Comparison of ENCODE assay signal across 9 mouse cellular contexts in genomic region chr17:7443822-7444221, GRCm38 (mm10). TPM values are rescaled to one million over a fixed set of nuclear protein-coding genes. Genes with fewer than 3 reads are reported as not detected.
DNase-seq lines count a peak whose midpoint lies in the region; ATAC-seq lines count a peak whose summit lies in the region.
"Had no signal": no experiment of that assay in that cellular context is flagged by ENCODE, and none has a peak within 500 bp of the region (broad histone marks: within the 10 kb centered on the region; RNA-seq: fewer than 3 reads in every experiment).

No protein-coding gene starts in this region.

- 38% methylated on average over 1 of the region's 1 CpGs for WGBS in forebrain, embryonic 11.5 days
- WGBS in forebrain, embryonic 13.5 days = 52% methylated on average over 1 of the region's 1 CpGs

- no peaks in the 10 kb centered on the region for H3K36me3 ChIP-seq in forebrain, embryonic 11.5 days (ENCODE audit: control insufficient read depth, insufficient read depth, low read length)
- H3K36me3 ChIP-seq in forebrain, embryonic 13.5 days (ENCODE audit: poor library complexity, severe bottlenecking) = no peaks in the 10 kb centered on the region
- H3K36me3 ChIP-seq: limb, embryonic 15.5 days had no signal

- ATAC-seq in forebrain, embryonic 11.5 days (replicated peaks; ENCODE audit: low FRiP score) = no peak
- no peak for ATAC-seq in forebrain, embryonic 13.5 days

- H3K27ac ChIP-seq in forebrain, embryonic 11.5 days (ENCODE audit: low read depth, low read length) = no peak overlapping the region
- no peak overlapping the region for H3K27ac ChIP-seq in forebrain, embryonic 13.5 days
- H3K27ac ChIP-seq: limb, embryonic 15.5 days had no signal

- DNase-seq in forebrain, embryonic 11.5 days (ENCODE audit: low spot score) = peak; percentile 80
- peak; percentile 9 to 20 for DNase-seq in urinary bladder, adult 18-20 months (ENCODE audit: low spot score in 2 of 2)
- no peak for DNase-seq in urinary bladder, adult 2 months (ENCODE audit: low spot score)
- DNase-seq in fibroblast of lung, adult 2 months (ENCODE audit: low read depth) = peak; percentile 32
- peak; percentile 80 for DNase-seq in layer of hippocampus, postnatal 10 days (ENCODE audit: low spot score in 2 of 2)
- DNase-seq in naive thymus-derived CD4-positive, alpha-beta T cell, adult 2 months (ENCODE audit: low read depth) = peak; percentile 38
- peak; percentile 35 to 47 for DNase-seq in urinary bladder, postnatal 36 days (ENCODE audit: low spot score in 2 of 2)

- no peak overlapping the region for H3K4me2 ChIP-seq in forebrain, embryonic 11.5 days (ENCODE audit: low read depth, low read length, severe bottlenecking)
- no peak overlapping the region for H3K4me2 ChIP-seq in forebrain, embryonic 13.5 days
- H3K4me2 ChIP-seq: limb, embryonic 15.5 days had no signal

- no peaks in the 10 kb centered on the region; the same call in 1 of the 2 replicates for H3K9me3 ChIP-seq in forebrain, embryonic 11.5 days (ENCODE audit: control insufficient read depth, low read length)
- no peaks in the 10 kb centered on the region for H3K9me3 ChIP-seq in forebrain, embryonic 13.5 days (replicated peaks)
- H3K9me3 ChIP-seq: limb, embryonic 15.5 days had no signal

- no peak overlapping the region for H3K9ac ChIP-seq in forebrain, embryonic 11.5 days (ENCODE audit: low read length)
- no peak overlapping the region for H3K9ac ChIP-seq in forebrain, embryonic 13.5 days
- H3K9ac ChIP-seq: limb, embryonic 15.5 days had no signal

- H3K27me3 ChIP-seq in forebrain, embryonic 11.5 days (ENCODE audit: control insufficient read depth, insufficient read depth, low read length) = no peaks in the 10 kb centered on the region
- no peaks in the 10 kb centered on the region for H3K27me3 ChIP-seq in forebrain, embryonic 13.5 days
- H3K27me3 ChIP-seq: limb, embryonic 15.5 days had no signal

- no peak overlapping the region for H3K4me3 ChIP-seq in forebrain, embryonic 11.5 days (ENCODE audit: low read depth, low read length)
- H3K4me3 ChIP-seq in forebrain, embryonic 13.5 days = no peak overlapping the region
- H3K4me3 ChIP-seq: limb, embryonic 15.5 days had no signal

- H3K4me1 ChIP-seq in forebrain, embryonic 11.5 days (replicated peaks; ENCODE audit: control insufficient read depth, insufficient read depth, low read length) = no peaks in the 10 kb centered on the region
- no peaks in the 10 kb centered on the region for H3K4me1 ChIP-seq in forebrain, embryonic 13.5 days
- H3K4me1 ChIP-seq: limb, embryonic 15.5 days had no signal

RNA-seq across cellular contexts. Expression of gene Unc93a2, which starts 58.6 kb away (rescaled TPM):
- not detected in 2 replicates for polyA plus RNA-seq in forebrain, embryonic 11.5 days (2014; fragmentation: Nextera tagmentation; extraction: Ambion mirVana)
- not detected in 2 replicates for polyA plus RNA-seq in forebrain, embryonic 13.5 days (2015; fragmentation: Nextera tagmentation; extraction: Ambion mirVana)
- 0.03 and 0.06 TPM in 2 replicates for polyA plus RNA-seq in urinary bladder, adult 2 months (2012; rRNA removed)
- under 1 TPM in 1 of 2 experiments, not detected in 1; 0.18 TPM for total RNA-seq in layer of hippocampus, postnatal 10 days (2021)
